Mouse (Mus musculus) hindbrain, embryonic 15.5 days (tissue): ENCODE data around the gene Myof. TPM values are rescaled to one million over a fixed set of nuclear protein-coding genes. Genes with fewer than 3 reads are reported as not detected.

Source experiments
- ATAC-seq: fragments of 200-750 bp; cut with Nextera tagmentation; 2 replicates; pipeline ENCODE4 v1.8.0; 2017; ENCODE audit warnings: low read depth, moderate number of reproducible peaks, moderate TSS enrichment; ENCODE audit not compliant: low FRiP score
- H3K27ac ChIP-seq: fragments of 300-500 bp; sonication (generic); replicated peaks from 2 replicates; pipeline ENCODE4 v1.5.1; 2015; ENCODE audit warnings: mild to moderate bottlenecking, inconsistent platforms
- H3K27me3 ChIP-seq: fragments of 300-500 bp; sonication (generic); 2 replicates; pipeline ENCODE4 v1.6.1; 2015; ENCODE audit warnings: control low read depth, inconsistent platforms
- H3K36me3 ChIP-seq: fragments of 300-500 bp; sonication (generic); 2 replicates; pipeline ENCODE4 v1.6.1; 2015; ENCODE audit warnings: control low read depth, inconsistent platforms
- H3K4me1 ChIP-seq: fragments of 300-500 bp; sonication (generic); replicated peaks from 2 replicates; pipeline ENCODE4 v1.6.1; 2015; ENCODE audit warnings: control low read depth, inconsistent platforms
- H3K4me2 ChIP-seq: fragments of 300-500 bp; sonication (generic); 2 replicates; pipeline ENCODE4 v1.6.1; 2015; ENCODE audit warnings: moderate library complexity, mild to moderate bottlenecking, inconsistent platforms
- H3K4me3 ChIP-seq: fragments of 300-500 bp; sonication (generic); 2 replicates; pipeline ENCODE4 v1.5.1; 2015; ENCODE audit warnings: mild to moderate bottlenecking, inconsistent platforms
- H3K9ac ChIP-seq: fragments of 300-500 bp; sonication (generic); 2 replicates; pipeline ENCODE4 v1.6.1; 2015; ENCODE audit warnings: inconsistent platforms
- H3K9me3 ChIP-seq: fragments of 300-500 bp; sonication (generic); 2 replicates; pipeline ENCODE4 v1.6.1; 2016; ENCODE audit warnings: control low read depth, inconsistent platforms
- WGBS: fragments of 180-500 bp; shearing (Covaris S2); methylation state at CpG from one replicate; pipeline ENCODE4 v1.1.7; 2015; 5-methylcytosine and 5-hydroxymethylcytosine counted together
- polyA plus RNA-seq: library from polyadenylated mRNA; unstranded; fragments of >200 nt; fragmentation: Nextera tagmentation; extraction: Ambion mirVana; gene quantifications from 2 replicates; pipeline ENCODE4 v1.2.1, GENCODE M21; 2015

Myof gene
- polyA plus RNA-seq, 1 experiment from 2014 or later, result 1.6 TPM

DNA sequence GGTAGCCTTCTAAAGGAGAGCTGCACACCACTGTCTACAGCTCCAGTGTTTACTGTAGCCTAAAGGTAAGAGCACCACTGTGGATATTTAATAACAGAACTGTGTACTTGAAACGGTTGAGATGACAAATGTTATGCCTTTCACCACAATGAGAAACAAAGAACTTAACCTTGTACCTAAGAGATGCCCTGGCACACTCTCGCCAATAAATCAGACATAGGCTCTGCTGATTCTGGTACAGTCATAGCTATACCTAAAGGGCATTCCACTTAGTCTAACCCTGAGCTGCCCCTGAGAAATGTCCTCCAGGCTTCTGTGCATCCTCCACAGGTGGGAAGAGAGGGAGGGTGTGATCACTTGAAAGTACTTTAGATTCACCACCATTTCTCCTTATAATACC is 8.7 kb downstream of the Myof start:
- no peaks in the 10 kb centered on the region for H3K4me1 ChIP-seq
- no peaks in the 10 kb centered on the region for H3K9me3 ChIP-seq
- WGBS, result 75% methylated on average over 2 of the region's 2 CpGs
- H3K9ac ChIP-seq, result no peak overlapping the region
- no peak overlapping the region for H3K4me3 ChIP-seq
- no peak overlapping the region for H3K27ac ChIP-seq
- ATAC-seq, result no peak
- no peaks in the 10 kb centered on the region for H3K36me3 ChIP-seq
- H3K27me3 ChIP-seq, result peaks cover 3% of the 10 kb centered on the region; the same call in 1 of the 2 replicates
- no peak overlapping the region for H3K4me2 ChIP-seq

- Histone ChIP-seq H3K4me2 (no peak overlapping the region), H3K9ac (no peak overlapping the region), H3K27ac (no peak overlapping the region), H3K4me3 (no peak overlapping the region), H3K36me3 (no peaks in the 10 kb centered on the region), H3K27me3 (peaks cover 3% of the 10 kb centered on the region; the same call in 1 of the 2 replicates), H3K4me1 (no peaks in the 10 kb centered on the region), H3K9me3 (no peaks in the 10 kb centered on the region)
- no peak for ATAC-seq
- WGBS, result 83% methylated on average over 2 of the region's 2 CpGs
These were observed 9.7 kb downstream of the Myof start for GRCm38 (mm10) chr19:38033735-38034057.

GRCm38 (mm10) chr19:38032993-38033734 is 10.2 kb downstream of the Myof start:
- Histone ChIP-seq H3K27me3 (peaks cover 3% of the 10 kb centered on the region; the same call in 1 of the 2 replicates), H3K4me3 (no peak overlapping the region), H3K4me1 (no peaks in the 10 kb centered on the region), H3K36me3 (no peaks in the 10 kb centered on the region), H3K9ac (no peak overlapping the region), H3K4me2 (no peak overlapping the region), H3K27ac (no peak overlapping the region), H3K9me3 (no peaks in the 10 kb centered on the region)
- no peak for ATAC-seq
- WGBS, result 79% methylated on average over 15 of the region's 15 CpGs

GRCm38 (mm10) chr19:38031144-38031543 is 12.2 kb downstream of the Myof start:
- ATAC-seq, result peak; percentile 40; the same call in 1 of the 2 replicates
- Histone ChIP-seq H3K4me1 (no peaks in the 10 kb centered on the region), H3K4me3 (no peak overlapping the region), H3K27me3 (peaks cover 3% of the 10 kb centered on the region; the same call in 1 of the 2 replicates), H3K36me3 (no peaks in the 10 kb centered on the region), H3K27ac (no peak overlapping the region), H3K9ac (no peak overlapping the region), H3K9me3 (no peaks in the 10 kb centered on the region), H3K4me2 (peak overlapping the region; percentile 43)
- 74% methylated on average over 9 of the region's 9 CpGs for WGBS

GRCm38 (mm10) chr19:38030673-38031137 is 12.7 kb downstream of the Myof start:
- Histone ChIP-seq H3K9me3 (no peaks in the 10 kb centered on the region), H3K4me2 (peak overlapping the region; percentile 43), H3K4me1 (no peaks in the 10 kb centered on the region), H3K27me3 (peaks cover 3% of the 10 kb centered on the region; the same call in 1 of the 2 replicates), H3K36me3 (no peaks in the 10 kb centered on the region), H3K27ac (no peak overlapping the region), H3K9ac (no peak overlapping the region), H3K4me3 (no peak overlapping the region)
- ATAC-seq, result peak; percentile 59
- WGBS, result 9% methylated on average over 5 of the region's 23 CpGs

DNA sequence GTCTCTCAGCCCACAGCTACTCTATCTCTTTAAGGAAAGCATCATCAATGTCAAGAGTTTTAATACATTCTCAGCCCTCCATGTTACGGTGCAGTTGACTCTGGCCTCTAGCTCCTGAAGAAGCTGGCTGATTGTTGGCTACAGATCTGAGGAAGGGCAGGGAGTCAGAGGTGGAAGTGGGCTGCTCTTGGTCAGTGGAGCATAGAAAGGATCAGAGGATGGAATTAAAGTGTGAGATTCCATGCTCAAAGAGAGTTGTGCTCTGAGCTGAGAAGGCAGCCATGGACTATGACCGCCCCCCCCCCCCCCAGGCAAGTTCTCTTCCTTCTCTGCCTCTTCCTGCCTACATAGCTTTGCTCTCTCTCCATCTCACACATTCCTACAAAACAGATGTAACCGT is 13.5 kb downstream of the Myof start:
- H3K4me1 ChIP-seq, result no peaks in the 10 kb centered on the region
- no peak overlapping the region for H3K9ac ChIP-seq
- no peaks in the 10 kb centered on the region for H3K36me3 ChIP-seq
- no peak overlapping the region for H3K4me2 ChIP-seq
- no peaks in the 10 kb centered on the region for H3K9me3 ChIP-seq
- H3K27me3 ChIP-seq, result 0 out of 2 replicates have a peak, but pooled peaks cover 3% of the 10 kb centered on the region
- H3K4me3 ChIP-seq, result no peak overlapping the region
- 70% methylated on average over 3 of the region's 3 CpGs for WGBS
- ATAC-seq, result no peak
- no peak overlapping the region for H3K27ac ChIP-seq

- no peak overlapping the region for H3K4me2 ChIP-seq
- H3K4me3 ChIP-seq, result no peak overlapping the region
- H3K36me3 ChIP-seq, result no peaks in the 10 kb centered on the region
- no peaks in the 10 kb centered on the region for H3K9me3 ChIP-seq
- no peak for ATAC-seq
- no peaks in the 10 kb centered on the region for H3K4me1 ChIP-seq
- H3K27me3 ChIP-seq, result 0 out of 2 replicates have a peak, but pooled peaks cover 3% of the 10 kb centered on the region
- no peak overlapping the region for H3K9ac ChIP-seq
- WGBS, result 80% methylated on average over 3 of the region's 3 CpGs
- H3K27ac ChIP-seq, result no peak overlapping the region
These were observed 14.1 kb downstream of the Myof start for GRCm38 (mm10) chr19:38029292-38029691.

DNA sequence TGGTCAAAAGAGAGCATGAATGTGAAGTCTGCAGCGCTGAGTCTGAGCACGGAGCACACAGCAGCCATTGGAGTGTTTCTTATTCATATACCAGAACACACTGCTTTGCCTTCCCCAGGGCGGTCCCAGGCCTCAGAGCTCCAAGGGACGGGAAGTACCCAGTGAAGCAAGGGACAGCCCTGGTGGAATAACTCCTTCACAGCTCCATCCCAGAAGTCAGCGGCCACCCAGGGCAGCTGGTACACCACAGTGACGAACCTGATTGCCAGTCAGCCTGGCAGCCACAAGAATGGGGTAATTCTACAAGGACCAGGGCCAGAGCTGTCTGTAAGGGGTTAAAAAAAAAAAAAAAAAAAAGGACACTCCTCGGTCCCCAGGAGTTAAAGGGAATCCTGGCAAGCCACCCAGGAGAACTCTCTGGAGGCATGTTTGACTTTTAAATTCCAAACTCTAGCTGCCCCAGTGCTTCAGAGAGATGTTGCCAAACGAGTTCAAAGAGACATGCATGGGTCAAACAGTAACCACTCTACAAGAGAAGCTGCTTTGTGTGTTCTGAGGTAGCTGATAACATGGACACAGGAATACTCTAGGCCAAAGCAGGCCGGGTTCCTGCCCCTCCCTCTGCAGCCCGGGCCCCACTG is 15.4 kb downstream of the Myof start:
- H3K4me3 ChIP-seq, result no peak overlapping the region
- ATAC-seq, result no peak
- no peak overlapping the region for H3K4me2 ChIP-seq
- H3K9ac ChIP-seq, result no peak overlapping the region
- no peaks in the 10 kb centered on the region for H3K4me1 ChIP-seq
- H3K9me3 ChIP-seq, result no peaks in the 10 kb centered on the region
- H3K27ac ChIP-seq, result no peak overlapping the region
- 0 out of 2 replicates have a peak, but pooled peaks cover 3% of the 10 kb centered on the region for H3K27me3 ChIP-seq
- WGBS, result 66% methylated on average over 10 of the region's 10 CpGs
- H3K36me3 ChIP-seq, result no peaks in the 10 kb centered on the region

GRCm38 (mm10) chr19:38027389-38027788 is 16.0 kb downstream of the Myof start:
- no peak overlapping the region for H3K4me2 ChIP-seq
- no peaks in the 10 kb centered on the region for H3K4me1 ChIP-seq
- WGBS, result 90% methylated on average over 6 of the region's 6 CpGs
- H3K36me3 ChIP-seq, result no peaks in the 10 kb centered on the region
- H3K27ac ChIP-seq, result no peak overlapping the region
- no peak overlapping the region for H3K9ac ChIP-seq
- H3K9me3 ChIP-seq, result no peaks in the 10 kb centered on the region
- no peak overlapping the region for H3K4me3 ChIP-seq
- ATAC-seq, result no peak
- H3K27me3 ChIP-seq, result 0 out of 2 replicates have a peak, but pooled peaks cover 3% of the 10 kb centered on the region

DNA sequence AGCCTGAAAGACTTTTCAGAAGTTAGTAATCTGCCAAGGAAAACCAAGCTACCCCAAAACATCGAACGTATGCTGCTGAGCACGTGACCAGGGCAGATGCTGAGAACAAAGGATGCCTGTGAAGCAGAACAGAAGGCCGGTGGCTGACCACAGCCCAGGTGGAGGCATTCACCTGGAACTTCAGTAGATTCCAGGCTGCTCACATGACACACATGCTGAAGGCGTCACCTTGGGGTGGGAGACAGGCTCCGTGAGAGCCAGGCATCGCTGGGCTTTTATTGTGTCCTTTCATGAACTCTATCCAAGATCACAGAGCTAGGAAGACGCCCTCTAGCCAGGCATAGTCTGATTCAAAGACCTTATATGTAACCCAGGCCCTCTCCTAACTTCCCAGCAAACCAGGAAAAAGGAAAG is 17.2 kb downstream of the Myof start:
- Histone ChIP-seq H3K9ac (no peak overlapping the region), H3K4me1 (no peaks in the 10 kb centered on the region), H3K27ac (no peak overlapping the region), H3K36me3 (no peaks in the 10 kb centered on the region), H3K27me3 (no peaks in the 10 kb centered on the region), H3K4me2 (no peak overlapping the region), H3K9me3 (no peaks in the 10 kb centered on the region), H3K4me3 (no peak overlapping the region)
- 63% methylated on average over 8 of the region's 8 CpGs for WGBS
- ATAC-seq, result no peak

DNA sequence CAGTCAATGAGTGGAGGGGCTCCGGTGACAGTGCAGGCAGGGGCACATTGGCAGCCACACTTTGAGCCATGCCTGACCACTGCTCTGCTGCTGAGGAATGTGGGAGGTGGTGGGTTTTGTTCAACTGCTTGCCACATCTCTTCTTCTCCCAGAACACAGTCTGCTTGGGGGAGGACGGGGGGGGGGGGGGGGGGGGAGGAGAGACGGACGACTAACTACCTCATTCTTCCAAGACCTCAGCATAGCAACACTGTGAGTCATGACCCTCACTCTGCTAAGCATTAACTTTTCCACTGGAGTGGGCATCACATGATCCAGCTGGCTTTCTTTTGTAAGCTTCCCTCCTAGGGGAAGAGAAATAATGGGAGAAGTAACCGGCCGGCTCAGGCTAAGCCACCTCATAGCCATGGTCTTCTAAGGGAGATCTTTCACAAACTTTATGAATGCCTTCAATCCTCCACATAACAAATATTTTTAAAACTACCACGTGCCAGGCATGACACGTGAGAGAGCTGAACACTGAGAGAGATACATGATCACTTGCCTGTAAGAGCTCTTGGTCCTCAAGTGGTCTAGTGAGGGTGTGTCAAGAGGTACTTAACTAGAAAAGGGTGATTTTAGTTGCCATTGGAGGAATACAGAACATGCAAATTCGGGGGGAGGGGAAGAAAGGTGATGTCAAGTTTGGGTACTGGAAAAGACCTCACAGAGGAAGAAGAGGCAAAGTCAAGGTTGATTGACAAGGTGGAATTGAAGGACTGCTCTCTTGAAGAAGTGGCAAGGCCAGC is 17.9 kb downstream of the Myof start:
- Histone ChIP-seq H3K27me3 (no peaks in the 10 kb centered on the region), H3K9ac (no peak overlapping the region), H3K36me3 (no peaks in the 10 kb centered on the region), H3K4me1 (no peaks in the 10 kb centered on the region), H3K9me3 (no peaks in the 10 kb centered on the region), H3K27ac (no peak overlapping the region), H3K4me2 (no peak overlapping the region), H3K4me3 (no peak overlapping the region)
- WGBS, result 40% methylated on average over 7 of the region's 9 CpGs
- ATAC-seq, result no peak; the same call in 1 of the 2 replicates

DNA sequence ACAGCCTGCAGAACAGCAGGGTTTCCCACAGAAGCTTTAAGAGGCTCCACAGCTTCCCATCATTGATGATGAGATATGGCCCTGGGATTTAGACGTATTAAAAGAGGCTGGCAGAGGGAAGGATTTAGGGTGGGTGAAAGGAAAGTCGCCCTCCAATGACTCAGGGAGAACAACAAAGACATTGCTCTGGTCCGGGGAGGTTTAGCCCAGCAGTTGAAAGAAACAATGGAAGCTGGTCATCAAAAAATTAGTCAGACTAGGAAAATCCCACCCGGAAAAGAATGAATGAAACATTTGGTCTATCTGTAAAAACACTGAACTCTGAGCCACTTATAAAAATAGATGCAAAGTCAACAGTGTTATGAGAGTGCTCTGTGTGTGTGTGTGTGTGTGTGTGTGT is 19.8 kb downstream of the Myof start:
- H3K27ac ChIP-seq, result no peak overlapping the region
- no peak overlapping the region for H3K4me3 ChIP-seq
- H3K4me2 ChIP-seq, result no peak overlapping the region
- ATAC-seq, result no peak
- no peaks in the 10 kb centered on the region for H3K36me3 ChIP-seq
- H3K4me1 ChIP-seq, result no peaks in the 10 kb centered on the region
- H3K9ac ChIP-seq, result no peak overlapping the region
- H3K9me3 ChIP-seq, result no peaks in the 10 kb centered on the region
- H3K27me3 ChIP-seq, result no peaks in the 10 kb centered on the region
- 54% methylated on average over 4 of the region's 4 CpGs for WGBS
